Comparison of ENCODE assay signal across 17 mouse cellular contexts in genomic region chr2:107973528-107973927, GRCm38 (mm10).
DNase-seq lines count a peak whose midpoint lies in the region; ATAC-seq and TF ChIP-seq lines count a peak whose summit lies in the region.
"Had no signal": no experiment of that assay in that cellular context is flagged by ENCODE, and none has a peak within 500 bp of the region (broad histone marks: within the 10 kb centered on the region; RNA-seq: fewer than 3 reads in every experiment).

No protein-coding gene starts in this region.

- no peak overlapping the region for H3K4me2 ChIP-seq in hindbrain, postnatal 0 days (ENCODE audit: low read depth, low read length)
- no peak overlapping the region for H3K4me2 ChIP-seq in hindbrain, embryonic 13.5 days
- H3K4me2 ChIP-seq in kidney, embryonic 14.5 days (replicated peaks; ENCODE audit: low read depth, low read length), result no peak overlapping the region
- H3K4me2 ChIP-seq: forebrain, embryonic 12.5 days; heart, embryonic 13.5 days; limb, embryonic 13.5 days had no signal

- no peak overlapping the region for H3K4me3 ChIP-seq in hindbrain, postnatal 0 days (ENCODE audit: low read length)
- no peak overlapping the region for H3K4me3 ChIP-seq in hindbrain, embryonic 13.5 days
- H3K4me3 ChIP-seq in kidney, embryonic 14.5 days (ENCODE audit: low read length), result no peak overlapping the region
- H3K4me3 ChIP-seq: forebrain, embryonic 12.5 days; heart, embryonic 13.5 days; limb, embryonic 13.5 days; megakaryocyte, embryonic 14.5 days had no signal

- no peak overlapping the region for H3K27ac ChIP-seq in hindbrain, postnatal 0 days
- no peak overlapping the region for H3K27ac ChIP-seq in hindbrain, embryonic 13.5 days
- H3K27ac ChIP-seq in kidney, embryonic 14.5 days (ENCODE audit: low read depth, low read length), result no peak overlapping the region
- H3K27ac ChIP-seq: forebrain, embryonic 12.5 days; heart, embryonic 13.5 days; limb, embryonic 13.5 days had no signal

- WGBS in hindbrain, postnatal 0 days, result 64% methylated on average over 4 of the region's 4 CpGs
- 66% methylated on average over 4 of the region's 4 CpGs for WGBS in hindbrain, embryonic 13.5 days
- 70% methylated on average over 4 of the region's 4 CpGs for WGBS in kidney, embryonic 14.5 days

- H3K27me3 ChIP-seq in hindbrain, postnatal 0 days (ENCODE audit: insufficient read depth, low read length), result no peaks in the 10 kb centered on the region
- H3K27me3 ChIP-seq in hindbrain, embryonic 13.5 days, result no peaks in the 10 kb centered on the region
- no peaks in the 10 kb centered on the region for H3K27me3 ChIP-seq in kidney, embryonic 14.5 days (ENCODE audit: control insufficient read depth, insufficient read depth, low read length)
- H3K27me3 ChIP-seq: CH12.LX; forebrain, embryonic 12.5 days; heart, embryonic 13.5 days; limb, embryonic 13.5 days; megakaryocyte, embryonic 14.5 days had no signal

- peak; percentile 70 for DNase-seq in hindbrain, postnatal 0 days (ENCODE audit: low spot score)
- peak; percentile 45 to 57 for DNase-seq in right cerebral cortex, adult 2 months (ENCODE audit: low spot score in 2 of 2)
- DNase-seq in right cerebral cortex, postnatal 4 days, result no peak
- DNase-seq in embryo, embryonic 10.5 days (ENCODE audit: low spot score), result peak; percentile 12
- DNase-seq in thymus, postnatal 14 days, result no peak
- DNase-seq: cerebellum, adult 18-20 months; gastrocnemius, postnatal 10 days; kidney, adult 8-10 months; lung, adult 18-20 months; thymus, postnatal 25 days had no signal

- no peaks in the 10 kb centered on the region for H3K36me3 ChIP-seq in hindbrain, postnatal 0 days (ENCODE audit: insufficient read depth, low read length)
- no peaks in the 10 kb centered on the region for H3K36me3 ChIP-seq in hindbrain, embryonic 13.5 days
- H3K36me3 ChIP-seq in kidney, embryonic 14.5 days (ENCODE audit: control insufficient read depth, insufficient read depth, low read length), result no peaks in the 10 kb centered on the region
- H3K36me3 ChIP-seq: forebrain, embryonic 12.5 days; heart, embryonic 13.5 days; limb, embryonic 13.5 days had no signal

- no peak for ATAC-seq in hindbrain, postnatal 0 days
- ATAC-seq in hindbrain, embryonic 13.5 days (ENCODE audit: low FRiP score), result no peak
- no peak for ATAC-seq in kidney, embryonic 14.5 days (ENCODE audit: low FRiP score, low TSS enrichment)

- H3K9ac ChIP-seq in hindbrain, postnatal 0 days (replicated peaks; ENCODE audit: low read length), result no peak overlapping the region
- H3K9ac ChIP-seq in hindbrain, embryonic 13.5 days, result no peak overlapping the region
- no peak overlapping the region for H3K9ac ChIP-seq in kidney, embryonic 14.5 days (ENCODE audit: low read depth, low read length)
- H3K9ac ChIP-seq: forebrain, embryonic 12.5 days; heart, embryonic 13.5 days; limb, embryonic 13.5 days had no signal

- no peaks in the 10 kb centered on the region for H3K9me3 ChIP-seq in hindbrain, postnatal 0 days (ENCODE audit: low read length)
- no peaks in the 10 kb centered on the region for H3K9me3 ChIP-seq in hindbrain, embryonic 13.5 days
- H3K9me3 ChIP-seq in kidney, embryonic 14.5 days (ENCODE audit: control insufficient read depth, low read length), result no peaks in the 10 kb centered on the region
- H3K9me3 ChIP-seq: forebrain, embryonic 12.5 days; heart, embryonic 13.5 days; limb, embryonic 13.5 days had no signal

- H3K4me1 ChIP-seq in hindbrain, postnatal 0 days (ENCODE audit: insufficient read depth, low read length), result no peaks in the 10 kb centered on the region
- H3K4me1 ChIP-seq in hindbrain, embryonic 13.5 days (replicated peaks), result no peaks in the 10 kb centered on the region
- H3K4me1 ChIP-seq in kidney, embryonic 14.5 days (ENCODE audit: control insufficient read depth, insufficient read depth, low read length), result no peaks in the 10 kb centered on the region
- H3K4me1 ChIP-seq: forebrain, embryonic 12.5 days; heart, embryonic 13.5 days; limb, embryonic 13.5 days; megakaryocyte, embryonic 14.5 days had no signal

- peak; percentile 61 for TF ChIP-seq CTCF in hindbrain, postnatal 0 days (IDR thresholded peaks at IDR 0.05; ENCODE audit: low read depth)

Comparison
In these comparisons a context has a peak if more than half of its experiments do, and no peak if none do; other contexts are left out.
1. DNase-seq: peak in hindbrain, postnatal 0 days (single experiment), right cerebral cortex, adult 2 months (2 of 2) and embryo, embryonic 10.5 days (single experiment); none in right cerebral cortex, postnatal 4 days (single experiment) and thymus, postnatal 14 days (single experiment).